Mouse (Mus musculus) MEL (cell line): ENCODE results near the gene Zdhhc9. TPM values are rescaled to one million over a fixed set of nuclear protein-coding genes. Genes with fewer than 3 reads are reported as not detected.
A peak's percentile ranks its signal among the peaks of the same experiment; 100 is the strongest.

Experiments
- DNase-seq: peaks from one replicate; pipeline ENCODE4 v3.0.0; 2011; ENCODE audit warnings: low read depth, low spot score
- H3K27ac ChIP-seq: 2 replicates; pipeline ENCODE4 v1.5.1; 2012; ENCODE audit warnings: low read depth, mild to moderate bottlenecking, control low read depth, low read length, moderate library complexity; ENCODE audit not compliant: control insufficient read depth
- H3K27me3 ChIP-seq, 2 experiments: fragments of 150-350 bp in 1 of 2; sonication (generic) in 1 of 2; 2 replicates each; pipeline ENCODE4 v1.6.1; 2012; ENCODE audit warnings: low read length in 2 of 2, mild to moderate bottlenecking in 2 of 2, improper control_type of control experiment in 1 of 2, moderate library complexity in 1 of 2; ENCODE audit not compliant: insufficient read depth in 2 of 2, control insufficient read depth in 1 of 2
- H3K36me3 ChIP-seq, 2 experiments: 2 replicates each; pipeline ENCODE4 v1.6.1; 2012 to 2014; ENCODE audit warnings: low read length in 2 of 2, improper control_type of control experiment in 1 of 2, inconsistent platforms in 1 of 2, mild to moderate bottlenecking in 1 of 2; ENCODE audit not compliant: insufficient read depth in 2 of 2, control insufficient read depth in 1 of 2
- H3K4me1 ChIP-seq, 2 experiments: fragments of 150-350 bp in 1 of 2; sonication (generic) in 1 of 2; 2 replicates each; pipeline ENCODE4 v1.6.1; 2012; ENCODE audit warnings: low read length in 2 of 2, improper control_type of control experiment in 1 of 2, mild to moderate bottlenecking in 1 of 2; ENCODE audit not compliant: insufficient read depth in 2 of 2, control insufficient read depth in 1 of 2
- H3K4me3 ChIP-seq, 2 experiments: fragments of 150-350 bp in 1 of 2; sonication (generic) in 1 of 2; 2 replicates each; pipeline ENCODE4 v1.5.1; 2012; ENCODE audit warnings: low read depth in 2 of 2, low read length in 2 of 2, mild to moderate bottlenecking in 2 of 2, moderate library complexity in 2 of 2, control low read depth in 1 of 2, improper control_type of control experiment in 1 of 2; ENCODE audit not compliant: control insufficient read depth in 1 of 2, insufficient read depth in 1 of 2
- H3K79me2 ChIP-seq: 2 replicates; pipeline ENCODE4 v1.6.1; 2012; ENCODE audit warnings: mild to moderate bottlenecking, low read length, moderate library complexity; ENCODE audit not compliant: control insufficient read depth, poor library complexity, insufficient read depth
- H3K9ac ChIP-seq: 2 replicates; pipeline ENCODE4 v1.6.1; 2012; ENCODE audit warnings: low read depth, mild to moderate bottlenecking, control low read depth, low read length, moderate library complexity; ENCODE audit not compliant: control insufficient read depth, poor library complexity, severe bottlenecking
- H3K9me3 ChIP-seq: fragments of 150-350 bp; sonication (generic); replicated peaks from 2 replicates; pipeline ENCODE4 v1.6.1; 2012; ENCODE audit warnings: mild to moderate bottlenecking, low read length, improper control_type of control experiment, moderate library complexity; ENCODE audit not compliant: insufficient read depth
- CHD2 ChIP-seq: IDR thresholded peaks from 2 replicates; pipeline ENCODE4 v1.6.1; 2011; ENCODE audit warnings: low read length, improper control_type of control experiment
- E2F4 ChIP-seq: IDR thresholded peaks from 2 replicates; pipeline ENCODE4 v1.6.1; 2011; ENCODE audit warnings: low read depth, low read length, improper control_type of control experiment, borderline replicate concordance
- ELF1 ChIP-seq: IDR thresholded peaks from 2 replicates; pipeline ENCODE4 v1.6.1; 2014; ENCODE audit warnings: low read depth, mild to moderate bottlenecking, inconsistent platforms, low read length, improper control_type of control experiment, moderate library complexity
- EP300 ChIP-seq, 2 experiments: IDR thresholded peaks; 2 replicates each; pipeline ENCODE4 v1.6.1; 2011; ENCODE audit warnings: improper control_type of control experiment in 2 of 2, low read length in 2 of 2, low read depth in 1 of 2, mild to moderate bottlenecking in 1 of 2
- ETS1 ChIP-seq: IDR thresholded peaks from 2 replicates; pipeline ENCODE4 v1.6.1; 2012; ENCODE audit warnings: low read depth, mild to moderate bottlenecking, inconsistent platforms, low read length, improper control_type of control experiment, moderate library complexity
- GABPA ChIP-seq: IDR thresholded peaks from 2 replicates; pipeline ENCODE4 v1.6.1; 2012; ENCODE audit warnings: low read depth, mild to moderate bottlenecking, inconsistent platforms, low read length, improper control_type of control experiment, moderate library complexity
- GATA1 ChIP-seq: IDR thresholded peaks from 2 replicates; pipeline ENCODE4 v1.6.1; 2011; ENCODE audit warnings: low read depth, low read length, improper control_type of control experiment
- HCFC1 ChIP-seq: IDR thresholded peaks from 2 replicates; pipeline ENCODE4 v1.6.1; 2012; ENCODE audit warnings: low read depth, mild to moderate bottlenecking, inconsistent platforms, low read length, improper control_type of control experiment, moderate library complexity
- KAT2A ChIP-seq: conservative IDR thresholded peaks from 2 replicates; pipeline ENCODE4 v1.6.1; 2012; ENCODE audit warnings: low read depth, low read length, improper control_type of control experiment, inconsistent platforms
- MAX ChIP-seq: IDR thresholded peaks from 2 replicates; pipeline ENCODE4 v1.6.1; 2011; ENCODE audit warnings: low read length, improper control_type of control experiment
- MAZ ChIP-seq: IDR thresholded peaks from 2 replicates; pipeline ENCODE4 v1.6.1; 2012; ENCODE audit warnings: low read depth, mild to moderate bottlenecking, inconsistent platforms, low read length, improper control_type of control experiment
- MYB ChIP-seq: IDR thresholded peaks from 2 replicates; pipeline ENCODE4 v1.6.1; 2011; ENCODE audit warnings: mild to moderate bottlenecking, low read depth, low read length, improper control_type of control experiment
- NELFE ChIP-seq: IDR thresholded peaks from 2 replicates; pipeline ENCODE4 v1.6.1; 2011; ENCODE audit warnings: low read depth, low read length, improper control_type of control experiment
- POLR2A ChIP-seq, 2 experiments: IDR thresholded peaks; 2 replicates each; pipeline ENCODE4 v1.6.1; 2011 to 2012; ENCODE audit warnings: low read length in 2 of 2, mild to moderate bottlenecking in 2 of 2, control low read depth in 1 of 2, improper control_type of control experiment in 1 of 2, low read depth in 1 of 2, moderate library complexity in 1 of 2; ENCODE audit not compliant: control insufficient read depth in 1 of 2, insufficient read depth in 1 of 2, poor library complexity in 1 of 2
- POLR2AphosphoS5 ChIP-seq: IDR thresholded peaks from 2 replicates; pipeline ENCODE4 v1.6.1; 2012; ENCODE audit warnings: low read depth, borderline replicate concordance, mild to moderate bottlenecking, inconsistent platforms, low read length, moderate library complexity, mixed read lengths
- RCOR1 ChIP-seq: IDR thresholded peaks from 2 replicates; pipeline ENCODE4 v1.6.1; 2012; ENCODE audit warnings: low read depth, mild to moderate bottlenecking, inconsistent platforms, low read length, improper control_type of control experiment
- TAL1 ChIP-seq: IDR thresholded peaks from 2 replicates; pipeline ENCODE4 v1.6.1; 2012; ENCODE audit warnings: mild to moderate bottlenecking, inconsistent platforms, low read length, moderate library complexity, mixed read lengths
- TCF12 ChIP-seq: IDR thresholded peaks from 2 replicates; pipeline ENCODE4 v1.6.1; 2014; ENCODE audit warnings: low read depth, mild to moderate bottlenecking, inconsistent platforms, low read length, improper control_type of control experiment, moderate library complexity
- UBTF ChIP-seq: IDR thresholded peaks from 2 replicates; pipeline ENCODE4 v1.6.1; 2012; ENCODE audit warnings: low read depth, mild to moderate bottlenecking, inconsistent platforms, low read length, improper control_type of control experiment, moderate library complexity, borderline replicate concordance; ENCODE audit not compliant: insufficient read depth
- ZC3H11A ChIP-seq: IDR thresholded peaks from 2 replicates; pipeline ENCODE4 v1.6.1; 2012; ENCODE audit warnings: low read depth, mild to moderate bottlenecking, inconsistent platforms, low read length, improper control_type of control experiment
- ZKSCAN1 ChIP-seq: IDR thresholded peaks from 2 replicates; pipeline ENCODE4 v1.6.1; 2012; ENCODE audit warnings: low read depth, mild to moderate bottlenecking, inconsistent platforms, low read length, improper control_type of control experiment, moderate library complexity
- ZMIZ1 ChIP-seq: IDR thresholded peaks from 2 replicates; pipeline ENCODE4 v1.6.1; 2012; ENCODE audit warnings: low read depth, mild to moderate bottlenecking, inconsistent platforms, low read length, improper control_type of control experiment, moderate library complexity
- ZNF384 ChIP-seq: IDR thresholded peaks from 2 replicates; pipeline ENCODE4 v1.6.1; 2012; ENCODE audit warnings: low read depth, mild to moderate bottlenecking, inconsistent platforms, low read length, improper control_type of control experiment
- polyA plus RNA-seq, 2 experiments: library from polyadenylated mRNA; stranded (reverse) in 1 of 2; unstranded in 1 of 2; fragments of >175 nt in 1 of 2; fragments of >200 nt in 1 of 2; gene quantifications; 2 replicates each; pipeline versions ENCODE4 v1.2.1 to v1.2.4; 2012; ENCODE audit warnings: low replicate concordance in 2 of 2, low read depth in 1 of 2; ENCODE audit not compliant: insufficient read length in 2 of 2, insufficient read depth in 1 of 2, missing spikeins in 1 of 2
- total RNA-seq: library from RNA; depleted of rRNA; stranded (reverse); fragments of 300-350 nt; gene quantifications from 2 replicates; pipeline ENCODE4 v1.2.3, GENCODE M21; 2012

Gene Zdhhc9
- total and polyA plus RNA-seq, 3 experiments: 2.3 to 51.7 (median 8.3) TPM

- TF ChIP-seq HCFC1 (0 out of 2 replicates have a peak, but pooled peaks have one; percentile 45), NELFE (no peak), ELF1 (0 out of 2 replicates have a peak, but pooled peaks have one; percentile 62), ETS1 (peak; percentile 91), POLR2AphosphoS5 (no peak), GATA1 (peak; percentile 92), MYB (no peak), RCOR1 (peak; percentile 87), ZNF384 (no peak), TCF12 (peak; percentile 84; the same call in 1 of the 2 replicates), MAX (no peak), ZMIZ1 (no peak), UBTF (no peak), ZC3H11A (no peak), KAT2A (no peak)
Measured at GRCm38 (mm10) chrX:48138539-48139275, 70.0 kb downstream of the Zdhhc9 start (continued).

- TF ChIP-seq CHD2 (no peak), POLR2A (IDR thresholded peaks at IDR 0.05; ENCODE audit: control insufficient read depth in 1 of 2, insufficient read depth in 1 of 2, low read depth in 1 of 2, low read length in 2 of 2, poor library complexity in 1 of 2) (no peak), EP300 (IDR thresholded peaks at IDR 0.05; ENCODE audit: low read depth in 1 of 2, low read length in 2 of 2) (no peak), HCFC1 (no peak), MAZ (no peak), ZNF384 (no peak), ZKSCAN1 (no peak), POLR2AphosphoS5 (no peak), GABPA (no peak), TAL1 (no peak), ZMIZ1 (no peak), E2F4 (no peak), RCOR1 (no peak)
- no peak for DNase-seq
- peaks cover 0 to 23% of the 10 kb centered on the region in 2 experiments; a peak in 2 of 4 replicates for H3K36me3 ChIP-seq
- H3K4me1 ChIP-seq: peaks cover 12 to 34% of the 10 kb centered on the region in 2 experiments
- no peaks in the 10 kb centered on the region for H3K9me3 ChIP-seq
- H3K27ac ChIP-seq: peak overlapping the region; percentile 91
- H3K4me3 ChIP-seq: peak overlapping the region in 1 of 2 experiments; percentile 11; a peak in 1 of 4 replicates
- H3K27me3 ChIP-seq: no peaks in the 10 kb centered on the region
- peak overlapping the region; percentile 45 for H3K9ac ChIP-seq
- no peaks in the 10 kb centered on the region for H3K79me2 ChIP-seq
Measured at GRCm38 (mm10) chrX:48138011-48138410, 70.7 kb downstream of the Zdhhc9 start.
